Mouse (Mus musculus) MEL (cell line): ENCODE measurements at regions not wholly inside any gene's neighbourhood (a gene's known extent, or its start where the extent isn't known, plus 50 kb on each side); places are given as distances from the start of the nearest gene placed in this dataset.

Experiments used
- DNase-seq: peaks from one replicate; pipeline ENCODE4 v3.0.0; 2011; ENCODE audit warnings: low read depth, low spot score
- H3K27ac ChIP-seq: 2 replicates; pipeline ENCODE4 v1.5.1; 2012; ENCODE audit warnings: low read depth, mild to moderate bottlenecking, control low read depth, low read length, moderate library complexity; ENCODE audit not compliant: control insufficient read depth
- H3K27me3 ChIP-seq, 2 experiments: fragments of 150-350 bp in 1 of 2; sonication (generic) in 1 of 2; 2 replicates each; pipeline ENCODE4 v1.6.1; 2012; ENCODE audit warnings: low read length in 2 of 2, mild to moderate bottlenecking in 2 of 2, improper control_type of control experiment in 1 of 2, moderate library complexity in 1 of 2; ENCODE audit not compliant: insufficient read depth in 2 of 2, control insufficient read depth in 1 of 2
- H3K36me3 ChIP-seq, 2 experiments: 2 replicates each; pipeline ENCODE4 v1.6.1; 2012 to 2014; ENCODE audit warnings: low read length in 2 of 2, improper control_type of control experiment in 1 of 2, inconsistent platforms in 1 of 2, mild to moderate bottlenecking in 1 of 2; ENCODE audit not compliant: insufficient read depth in 2 of 2, control insufficient read depth in 1 of 2
- H3K4me1 ChIP-seq, 2 experiments: fragments of 150-350 bp in 1 of 2; sonication (generic) in 1 of 2; 2 replicates each; pipeline ENCODE4 v1.6.1; 2012; ENCODE audit warnings: low read length in 2 of 2, improper control_type of control experiment in 1 of 2, mild to moderate bottlenecking in 1 of 2; ENCODE audit not compliant: insufficient read depth in 2 of 2, control insufficient read depth in 1 of 2
- H3K4me3 ChIP-seq, 2 experiments: fragments of 150-350 bp in 1 of 2; sonication (generic) in 1 of 2; 2 replicates each; pipeline ENCODE4 v1.5.1; 2012; ENCODE audit warnings: low read depth in 2 of 2, low read length in 2 of 2, mild to moderate bottlenecking in 2 of 2, moderate library complexity in 2 of 2, control low read depth in 1 of 2, improper control_type of control experiment in 1 of 2; ENCODE audit not compliant: control insufficient read depth in 1 of 2, insufficient read depth in 1 of 2
- H3K79me2 ChIP-seq: 2 replicates; pipeline ENCODE4 v1.6.1; 2012; ENCODE audit warnings: mild to moderate bottlenecking, low read length, moderate library complexity; ENCODE audit not compliant: control insufficient read depth, poor library complexity, insufficient read depth
- H3K9ac ChIP-seq: 2 replicates; pipeline ENCODE4 v1.6.1; 2012; ENCODE audit warnings: low read depth, mild to moderate bottlenecking, control low read depth, low read length, moderate library complexity; ENCODE audit not compliant: control insufficient read depth, poor library complexity, severe bottlenecking
- H3K9me3 ChIP-seq: fragments of 150-350 bp; sonication (generic); replicated peaks from 2 replicates; pipeline ENCODE4 v1.6.1; 2012; ENCODE audit warnings: mild to moderate bottlenecking, low read length, improper control_type of control experiment, moderate library complexity; ENCODE audit not compliant: insufficient read depth
- BHLHE40 ChIP-seq: IDR thresholded peaks from 2 replicates; pipeline ENCODE4 v1.6.1; 2012; ENCODE audit warnings: low read depth, mild to moderate bottlenecking, inconsistent platforms, low read length, improper control_type of control experiment, borderline replicate concordance
- CHD1 ChIP-seq: IDR thresholded peaks from 2 replicates; pipeline ENCODE4 v1.6.1; 2012; ENCODE audit warnings: low read depth, mild to moderate bottlenecking, inconsistent platforms, low read length, improper control_type of control experiment
- CHD2 ChIP-seq: IDR thresholded peaks from 2 replicates; pipeline ENCODE4 v1.6.1; 2011; ENCODE audit warnings: low read length, improper control_type of control experiment
- CTCF ChIP-seq, 3 experiments: IDR thresholded peaks in 2 of 3; conservative IDR thresholded peaks in 1 of 3; 2 replicates each; pipeline ENCODE4 v1.5.1; 2011 to 2012; ENCODE audit warnings: low read length in 3 of 3, low read depth in 2 of 3, mild to moderate bottlenecking in 2 of 3, improper control_type of control experiment in 1 of 3, inconsistent platforms in 1 of 3, mixed read lengths in 1 of 3, moderate library complexity in 1 of 3; ENCODE audit not compliant: control insufficient read depth in 1 of 3, insufficient read depth in 1 of 3, poor library complexity in 1 of 3, severe bottlenecking in 1 of 3
- E2F4 ChIP-seq: IDR thresholded peaks from 2 replicates; pipeline ENCODE4 v1.6.1; 2011; ENCODE audit warnings: low read depth, low read length, improper control_type of control experiment, borderline replicate concordance
- EP300 ChIP-seq, 2 experiments: IDR thresholded peaks; 2 replicates each; pipeline ENCODE4 v1.6.1; 2011; ENCODE audit warnings: improper control_type of control experiment in 2 of 2, low read length in 2 of 2, low read depth in 1 of 2, mild to moderate bottlenecking in 1 of 2
- ETS1 ChIP-seq: IDR thresholded peaks from 2 replicates; pipeline ENCODE4 v1.6.1; 2012; ENCODE audit warnings: low read depth, mild to moderate bottlenecking, inconsistent platforms, low read length, improper control_type of control experiment, moderate library complexity
- GABPA ChIP-seq: IDR thresholded peaks from 2 replicates; pipeline ENCODE4 v1.6.1; 2012; ENCODE audit warnings: low read depth, mild to moderate bottlenecking, inconsistent platforms, low read length, improper control_type of control experiment, moderate library complexity
- GATA1 ChIP-seq: IDR thresholded peaks from 2 replicates; pipeline ENCODE4 v1.6.1; 2011; ENCODE audit warnings: low read depth, low read length, improper control_type of control experiment
- HCFC1 ChIP-seq: IDR thresholded peaks from 2 replicates; pipeline ENCODE4 v1.6.1; 2012; ENCODE audit warnings: low read depth, mild to moderate bottlenecking, inconsistent platforms, low read length, improper control_type of control experiment, moderate library complexity
- KAT2A ChIP-seq: conservative IDR thresholded peaks from 2 replicates; pipeline ENCODE4 v1.6.1; 2012; ENCODE audit warnings: low read depth, low read length, improper control_type of control experiment, inconsistent platforms
- MAX ChIP-seq: IDR thresholded peaks from 2 replicates; pipeline ENCODE4 v1.6.1; 2011; ENCODE audit warnings: low read length, improper control_type of control experiment
- MAZ ChIP-seq: IDR thresholded peaks from 2 replicates; pipeline ENCODE4 v1.6.1; 2012; ENCODE audit warnings: low read depth, mild to moderate bottlenecking, inconsistent platforms, low read length, improper control_type of control experiment
- MXI1 ChIP-seq: IDR thresholded peaks from 2 replicates; pipeline ENCODE4 v1.6.1; 2011; ENCODE audit warnings: mild to moderate bottlenecking, low read depth, low read length, improper control_type of control experiment
- MYB ChIP-seq: IDR thresholded peaks from 2 replicates; pipeline ENCODE4 v1.6.1; 2011; ENCODE audit warnings: mild to moderate bottlenecking, low read depth, low read length, improper control_type of control experiment
- MYC ChIP-seq: IDR thresholded peaks from 2 replicates; pipeline ENCODE4 v1.6.1; 2011; ENCODE audit warnings: low read depth, mild to moderate bottlenecking, low read length, improper control_type of control experiment, moderate library complexity
- POLR2A ChIP-seq, 2 experiments: IDR thresholded peaks; 2 replicates each; pipeline ENCODE4 v1.6.1; 2011 to 2012; ENCODE audit warnings: low read length in 2 of 2, mild to moderate bottlenecking in 2 of 2, control low read depth in 1 of 2, improper control_type of control experiment in 1 of 2, low read depth in 1 of 2, moderate library complexity in 1 of 2; ENCODE audit not compliant: control insufficient read depth in 1 of 2, insufficient read depth in 1 of 2, poor library complexity in 1 of 2
- POLR2AphosphoS5 ChIP-seq: IDR thresholded peaks from 2 replicates; pipeline ENCODE4 v1.6.1; 2012; ENCODE audit warnings: low read depth, borderline replicate concordance, mild to moderate bottlenecking, inconsistent platforms, low read length, moderate library complexity, mixed read lengths
- RAD21 ChIP-seq: IDR thresholded peaks from 2 replicates; pipeline ENCODE4 v1.6.1; 2011; ENCODE audit warnings: mild to moderate bottlenecking, low read depth, low read length, improper control_type of control experiment
- SIN3A ChIP-seq: IDR thresholded peaks from 2 replicates; pipeline ENCODE4 v1.6.1; 2012; ENCODE audit warnings: low read length, improper control_type of control experiment, inconsistent platforms
- SMC3 ChIP-seq: IDR thresholded peaks from 2 replicates; pipeline ENCODE4 v1.6.1; 2011; ENCODE audit warnings: low read depth, low read length, improper control_type of control experiment
- TBP ChIP-seq: IDR thresholded peaks from 2 replicates; pipeline ENCODE4 v1.8.0; 2011; ENCODE audit warnings: low read depth, low read length, improper control_type of control experiment
- TCF12 ChIP-seq: IDR thresholded peaks from 2 replicates; pipeline ENCODE4 v1.6.1; 2014; ENCODE audit warnings: low read depth, mild to moderate bottlenecking, inconsistent platforms, low read length, improper control_type of control experiment, moderate library complexity
- ZC3H11A ChIP-seq: IDR thresholded peaks from 2 replicates; pipeline ENCODE4 v1.6.1; 2012; ENCODE audit warnings: low read depth, mild to moderate bottlenecking, inconsistent platforms, low read length, improper control_type of control experiment
- ZKSCAN1 ChIP-seq: IDR thresholded peaks from 2 replicates; pipeline ENCODE4 v1.6.1; 2012; ENCODE audit warnings: low read depth, mild to moderate bottlenecking, inconsistent platforms, low read length, improper control_type of control experiment, moderate library complexity
- ZMIZ1 ChIP-seq: IDR thresholded peaks from 2 replicates; pipeline ENCODE4 v1.6.1; 2012; ENCODE audit warnings: low read depth, mild to moderate bottlenecking, inconsistent platforms, low read length, improper control_type of control experiment, moderate library complexity
- ZNF384 ChIP-seq: IDR thresholded peaks from 2 replicates; pipeline ENCODE4 v1.6.1; 2012; ENCODE audit warnings: low read depth, mild to moderate bottlenecking, inconsistent platforms, low read length, improper control_type of control experiment

DNA sequence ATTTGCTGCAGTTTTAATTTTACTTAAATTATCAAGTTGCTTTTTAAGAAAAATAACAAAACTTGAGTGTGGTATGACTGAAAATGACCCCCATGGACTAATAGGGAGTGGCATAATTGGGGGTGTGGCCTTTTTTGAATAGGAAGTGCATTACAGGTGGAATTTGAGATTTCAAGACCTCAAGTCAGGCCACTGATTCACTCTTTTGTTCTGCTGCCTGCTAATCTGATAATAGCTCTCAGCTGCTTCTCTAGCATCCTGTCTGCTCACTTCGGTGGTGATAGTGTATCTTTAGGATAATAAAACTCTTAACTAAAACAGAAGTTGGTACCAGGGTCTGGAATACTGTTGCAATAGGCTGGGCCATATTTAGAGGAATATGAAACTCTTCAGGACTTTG lies 1155.4 kb downstream of the Kcnt2 start:
- H3K79me2 ChIP-seq, result no peaks in the 10 kb centered on the region
- no peak for TF ChIP-seq ZC3H11A
- no peak for TF ChIP-seq MYB
- no peak for TF ChIP-seq POLR2AphosphoS5
- peak; percentile 62 for TF ChIP-seq GATA1
- peak; percentile 46; the same call in 1 of the 2 replicates for TF ChIP-seq ETS1
- no peak for TF ChIP-seq GABPA
- TF ChIP-seq TCF12, result no peak
- TF ChIP-seq E2F4, result no peak
- no peak for TF ChIP-seq ZKSCAN1
- TF ChIP-seq MAZ, result no peak
- TF ChIP-seq HCFC1, result no peak
- TF ChIP-seq EP300 (IDR thresholded peaks at IDR 0.05; ENCODE audit: low read depth in 1 of 2, low read length in 2 of 2), result peak in 1 of 2 experiments; percentile 17; a peak in 1 of 4 replicates
- no peak for TF ChIP-seq SIN3A
- TF ChIP-seq CHD2, result no peak
- TF ChIP-seq MXI1, result no peak
- TF ChIP-seq MAX, result no peak
- TF ChIP-seq RAD21, result no peak
- TF ChIP-seq MYC, result no peak
- TF ChIP-seq ZMIZ1, result no peak
- no peak for TF ChIP-seq KAT2A
- TF ChIP-seq CTCF (IDR thresholded peaks at IDR 0.05 in 2 of 3, conservative IDR thresholded peaks at IDR 0.05 in 1 of 3; ENCODE audit: control insufficient read depth in 1 of 3, insufficient read depth in 1 of 3, low read depth in 2 of 3, low read length in 3 of 3, poor library complexity in 1 of 3, severe bottlenecking in 1 of 3), result no peak
- H3K27me3 ChIP-seq, result no peaks in the 10 kb centered on the region
- no peak overlapping the region for H3K4me3 ChIP-seq
- no peaks in the 10 kb centered on the region; a peak in 1 of 4 replicates for H3K36me3 ChIP-seq
- no peaks in the 10 kb centered on the region for H3K4me1 ChIP-seq
- H3K9me3 ChIP-seq, result no peaks in the 10 kb centered on the region
- H3K27ac ChIP-seq, result no peak overlapping the region
- peak; percentile 20 for DNase-seq
- H3K9ac ChIP-seq, result no peak overlapping the region

DNA sequence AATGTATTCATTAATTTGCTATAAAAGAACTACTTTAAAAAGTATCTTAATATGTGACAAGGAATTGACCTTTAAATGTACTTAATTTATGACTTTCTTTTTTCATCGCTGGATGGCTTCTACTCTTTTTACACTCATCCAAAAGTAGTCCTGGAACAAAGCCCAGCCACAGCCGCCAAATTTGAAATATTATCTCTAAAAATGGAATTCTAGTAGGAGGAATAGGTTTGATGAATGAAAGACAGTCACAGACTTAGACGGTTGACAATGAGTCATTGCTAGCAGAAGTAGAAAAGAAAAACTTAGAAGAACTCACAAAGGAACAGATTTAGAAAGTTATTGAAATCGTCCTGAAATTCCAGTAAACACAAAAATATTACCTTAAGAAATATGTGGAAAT lies 1183.7 kb downstream of the Kcnt2 start:
- DNase-seq, result no peak
- Histone ChIP-seq H3K9me3 (no peaks in the 10 kb centered on the region), H3K9ac (no peak overlapping the region), H3K27me3 (no peaks in the 10 kb centered on the region), H3K4me3 (no peak overlapping the region), H3K79me2 (no peaks in the 10 kb centered on the region), H3K36me3 (no peaks in the 10 kb centered on the region)
- TF ChIP-seq KAT2A (no peak), EP300 (IDR thresholded peaks at IDR 0.05; ENCODE audit: low read depth in 1 of 2, low read length in 2 of 2) (no peak), POLR2A (IDR thresholded peaks at IDR 0.05; ENCODE audit: control insufficient read depth in 1 of 2, insufficient read depth in 1 of 2, low read depth in 1 of 2, low read length in 2 of 2, poor library complexity in 1 of 2) (no peak), ZNF384 (no peak), MAX (no peak), CHD1 (no peak), ZKSCAN1 (no peak), CHD2 (no peak), ETS1 (no peak), BHLHE40 (no peak), SMC3 (no peak), TBP (no peak)
- TF ChIP-seq, all 39 proteins: peak for 0
- Histone ChIP-seq H3K4me1 (no peaks in the 10 kb centered on the region), H3K27ac (no peak overlapping the region)
